Mouse (Mus musculus): ENCODE measurements around the gene Tmem120b.
A peak's percentile ranks its signal among the peaks of the same experiment; 100 is the strongest.

The Tmem120b gene

GRCm38 (mm10) chr5:123068115-123068514, at the start of gene Tmem120b:
TSS of gene Tmem120b (plus strand) at chr5:123068415.
- DNase-seq (ENCODE audit: extremely low read depth, low read depth) = no peak

DNA sequence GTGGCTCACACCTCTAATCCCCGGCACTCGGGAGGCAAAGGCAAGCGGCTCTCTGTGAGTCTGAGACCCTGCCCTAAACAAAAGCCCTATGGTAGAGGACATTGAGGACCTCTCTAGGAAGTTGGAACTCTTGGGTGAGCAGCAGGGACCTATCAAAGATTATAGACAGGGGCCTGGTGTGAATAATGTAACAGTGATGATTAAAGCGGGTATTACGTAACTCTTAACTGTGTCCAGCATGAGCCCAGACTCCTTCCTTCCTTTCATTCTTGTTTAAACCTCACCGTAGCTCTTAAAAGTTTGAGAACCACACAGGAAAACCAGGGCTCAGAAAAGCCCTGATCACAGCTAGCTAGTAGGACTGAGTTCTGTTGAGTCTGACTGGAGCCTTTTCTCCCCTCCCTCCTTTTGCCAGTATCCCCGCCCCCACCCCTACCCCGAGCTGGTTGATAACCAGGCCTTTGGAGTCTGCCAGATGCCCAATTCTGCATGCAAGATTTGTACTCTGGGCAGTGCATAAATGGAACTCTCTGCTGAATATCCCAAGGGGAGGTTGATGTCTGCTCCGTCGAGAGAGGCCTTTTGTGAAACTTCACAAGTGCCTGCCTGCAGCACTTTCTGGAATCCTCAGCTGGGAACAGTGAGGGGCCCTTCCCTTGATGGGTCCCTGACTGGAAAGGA, 48.7 kb upstream of the Tmem120b start:
- DNase-seq (ENCODE audit: extremely low read depth, low read depth) = no peak

GRCm38 (mm10) chr5:123020426-123020825, 47.8 kb upstream of the Tmem120b start:
- DNase-seq (ENCODE audit: extremely low read depth, low read depth) = no peak

DNA sequence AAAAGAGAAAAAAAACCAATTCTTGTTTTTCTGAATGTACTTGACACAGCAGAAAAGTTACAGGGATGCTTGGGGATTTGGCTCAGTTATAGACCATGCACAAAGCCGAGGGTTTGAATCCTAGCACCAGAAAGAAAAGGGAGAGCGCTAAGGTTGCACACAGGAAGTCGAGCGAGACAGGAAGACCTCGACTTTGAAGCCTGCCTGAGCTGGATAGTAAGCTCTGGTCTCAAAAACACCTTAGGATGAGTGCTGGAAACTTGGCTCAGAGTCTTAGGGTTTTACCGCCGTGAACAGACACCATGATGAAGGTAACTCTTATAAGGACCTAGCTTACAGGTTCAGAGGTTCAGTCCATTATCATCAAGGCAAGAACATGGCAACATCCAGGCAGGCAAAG, 46.8 kb upstream of the Tmem120b start:
- no peak for DNase-seq (ENCODE audit: extremely low read depth, low read depth)

GRCm38 (mm10) chr5:123023049-123023448, 45.2 kb upstream of the Tmem120b start:
- DNase-seq (ENCODE audit: extremely low read depth, low read depth) = no peak

DNA sequence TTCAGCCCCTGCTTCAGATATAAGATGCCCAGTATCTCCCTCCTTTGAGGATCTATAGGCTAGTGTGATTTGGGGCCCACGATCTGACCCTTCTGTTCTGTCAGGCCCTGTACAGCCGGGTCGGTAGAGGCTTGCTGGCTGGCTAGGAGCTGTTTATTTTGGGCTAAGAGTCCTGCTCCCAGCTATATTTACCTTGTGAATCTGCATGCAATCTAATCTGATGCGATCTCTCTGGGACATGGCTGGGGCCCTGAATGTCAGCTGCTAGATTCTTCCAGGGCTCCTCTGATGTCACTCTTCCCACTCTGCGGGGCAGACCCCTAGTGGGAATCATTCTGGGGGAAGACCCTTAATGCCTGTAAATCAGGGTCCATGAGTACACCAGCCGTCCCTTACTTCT, 43.9 kb upstream of the Tmem120b start:
- no peak for DNase-seq (ENCODE audit: extremely low read depth, low read depth)

GRCm38 (mm10) chr5:123024965-123025573, 43.1 kb upstream of the Tmem120b start:
- peak; percentile 73 for DNase-seq (ENCODE audit: extremely low read depth, low read depth)

- no peak for DNase-seq (ENCODE audit: extremely low read depth, low read depth)
These were observed 41.8 kb upstream of the Tmem120b start for GRCm38 (mm10) chr5:123026414-123026813.

DNA sequence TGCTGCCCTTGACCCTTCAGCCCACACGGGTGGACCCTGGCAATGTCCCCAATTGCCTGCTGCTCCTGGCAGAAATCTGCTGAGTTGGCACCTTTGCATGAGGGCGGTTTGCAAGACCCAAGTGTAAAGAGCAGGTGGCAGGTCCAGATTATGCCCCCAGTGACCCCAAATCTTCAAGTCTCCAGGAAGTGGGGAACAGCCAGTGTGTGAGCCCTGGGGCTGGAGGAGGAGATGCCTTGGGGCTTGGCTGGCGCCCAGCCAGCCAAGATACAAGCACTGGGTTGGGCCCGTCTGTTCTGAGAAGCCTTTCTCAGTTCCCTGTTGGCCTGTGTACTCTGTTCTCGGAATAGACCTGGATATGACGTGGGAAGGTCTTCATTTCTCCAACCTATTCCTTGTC, 40.8 kb upstream of the Tmem120b start:
- DNase-seq (ENCODE audit: extremely low read depth, low read depth) = peak; percentile 47

DNA sequence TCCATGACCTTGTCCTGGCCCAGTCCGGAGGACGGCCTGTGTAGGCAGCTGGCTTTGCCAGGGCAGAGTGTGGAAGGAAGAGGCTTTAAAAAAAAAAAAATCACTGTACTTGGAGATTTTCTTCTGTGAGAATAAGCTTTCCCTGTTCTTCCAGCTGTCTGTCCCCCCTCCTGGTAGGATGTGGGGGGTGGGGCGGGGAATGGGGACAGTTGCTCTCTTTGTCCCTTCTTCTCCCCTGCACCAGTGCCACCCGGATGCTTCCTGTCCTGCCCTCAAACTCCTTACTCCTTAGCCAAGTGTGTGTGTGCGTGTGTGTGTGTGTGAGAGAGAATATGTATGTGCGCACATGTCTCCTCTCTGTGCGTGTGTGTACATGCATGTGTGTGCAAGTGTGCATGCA, 38.5 kb upstream of the Tmem120b start:
- no peak for DNase-seq (ENCODE audit: extremely low read depth, low read depth)

DNA sequence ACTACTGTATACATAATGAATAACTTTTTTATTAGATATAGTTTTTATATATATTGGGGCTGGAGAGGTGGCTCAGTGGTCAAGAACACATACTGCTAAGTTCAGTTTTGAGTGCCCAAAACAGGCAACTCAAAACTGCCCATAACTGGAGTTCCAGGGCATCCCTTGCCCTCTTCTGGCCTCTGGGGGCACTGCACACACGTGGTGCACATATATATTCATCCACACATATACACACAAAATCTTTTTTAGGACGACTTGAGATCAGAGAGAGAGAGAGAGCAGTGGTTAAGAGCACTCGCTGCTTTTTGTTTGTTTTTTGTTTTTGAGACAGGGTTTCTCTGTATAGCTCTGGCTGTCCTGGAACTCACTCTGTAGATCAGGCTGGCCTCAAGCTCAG, 36.9 kb upstream of the Tmem120b start:
- no peak for DNase-seq (ENCODE audit: extremely low read depth, low read depth)

- DNase-seq (ENCODE audit: extremely low read depth, low read depth) = no peak
These were observed 34.5 kb upstream of the Tmem120b start for GRCm38 (mm10) chr5:123033646-123034160.

- no peak for DNase-seq (ENCODE audit: extremely low read depth, low read depth)
These were observed 33.1 kb upstream of the Tmem120b start for GRCm38 (mm10) chr5:123035089-123035488.

- DNase-seq (ENCODE audit: extremely low read depth, low read depth) = no peak
These were observed 32.7 kb upstream of the Tmem120b start for GRCm38 (mm10) chr5:123035564-123035963.

DNA sequence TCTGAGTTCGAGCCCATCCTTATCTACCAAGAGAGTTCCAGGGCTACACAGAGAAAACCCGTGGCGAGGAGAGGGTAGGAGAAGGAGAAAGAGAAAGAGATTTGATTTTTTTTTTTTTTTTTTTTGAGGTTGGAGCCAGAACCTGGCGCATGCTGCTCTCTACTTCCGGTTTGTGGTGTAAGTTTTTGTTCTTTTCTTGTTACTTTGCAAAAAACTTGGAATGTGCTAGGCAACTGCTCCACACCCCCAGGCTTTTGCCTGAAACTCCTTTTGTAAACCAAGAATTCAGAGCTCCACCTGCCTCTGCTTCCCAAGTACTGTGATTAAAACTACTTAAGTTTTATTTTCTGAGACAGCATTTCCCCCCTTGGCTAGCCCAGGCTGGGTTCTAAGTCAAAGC, 30.1 kb upstream of the Tmem120b start:
- DNase-seq (ENCODE audit: extremely low read depth, low read depth) = no peak

- DNase-seq (ENCODE audit: extremely low read depth, low read depth) = peak; percentile 83
These were observed 29.0 kb upstream of the Tmem120b start for GRCm38 (mm10) chr5:123039120-123039752.

- no peak for DNase-seq (ENCODE audit: extremely low read depth, low read depth)
These were observed 27.4 kb upstream of the Tmem120b start for GRCm38 (mm10) chr5:123040796-123041195.

DNA sequence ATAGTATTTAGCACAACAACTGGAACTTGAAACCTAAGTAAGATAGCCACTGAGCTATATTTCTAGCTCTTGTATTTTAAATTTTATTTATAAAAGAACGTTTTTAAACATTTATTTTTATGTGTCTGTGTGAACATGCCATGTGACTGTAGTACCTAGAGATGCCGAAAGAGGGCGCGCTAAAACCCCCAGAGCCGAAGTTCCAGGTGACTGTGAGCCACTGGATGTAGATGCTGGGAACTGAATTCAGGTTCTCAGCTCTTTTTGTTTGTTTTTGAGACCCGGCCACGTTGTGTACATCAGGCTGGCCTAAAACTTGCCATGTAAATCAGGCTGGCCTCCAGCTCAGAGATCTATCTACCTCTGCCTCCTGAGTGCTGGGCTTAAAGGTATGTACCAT, 24.4 kb upstream of the Tmem120b start:
- DNase-seq (ENCODE audit: extremely low read depth, low read depth) = no peak

DNA sequence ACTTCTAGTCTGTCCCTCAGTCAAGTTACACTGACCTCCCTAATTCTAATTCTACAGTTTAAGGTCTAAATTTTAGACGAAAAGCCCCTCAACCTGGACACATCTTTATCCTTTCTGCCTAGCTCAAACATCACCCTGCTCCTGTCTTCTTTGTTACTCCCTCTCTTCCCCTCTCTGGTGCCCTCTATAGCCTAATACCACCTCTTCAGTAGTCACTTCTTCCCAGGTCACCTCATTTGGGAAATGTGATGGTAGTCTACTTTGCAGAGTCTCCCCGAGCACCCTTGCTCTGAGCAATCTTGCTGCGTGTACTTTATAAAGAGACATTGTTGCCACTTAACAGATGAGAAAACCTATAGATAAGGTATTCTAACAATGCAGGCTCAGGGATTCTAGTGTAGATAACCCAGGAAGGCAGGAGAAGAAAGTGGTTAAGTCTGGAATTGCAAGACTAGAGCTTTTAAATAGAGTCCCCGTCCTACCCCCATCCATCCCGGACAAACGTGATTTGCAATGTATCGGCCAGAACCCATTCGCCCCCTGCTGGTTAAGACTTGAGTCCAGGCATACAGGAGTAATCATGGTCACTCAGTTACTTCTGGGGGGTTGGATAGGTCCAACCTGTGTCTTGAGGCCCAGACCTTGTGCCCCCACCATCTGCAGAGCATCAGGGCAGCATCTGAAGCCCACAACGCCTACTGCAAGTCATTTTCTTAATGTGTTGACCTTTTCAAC, 22.5 kb upstream of the Tmem120b start:
- DNase-seq (ENCODE audit: extremely low read depth, low read depth) = no peak

GRCm38 (mm10) chr5:123046916-123047315, 21.3 kb upstream of the Tmem120b start, which contains the start of gene Morn3:
TSS of gene Morn3 (minus strand) at chr5:123047016.
- DNase-seq (ENCODE audit: extremely low read depth, low read depth) = no peak

DNA sequence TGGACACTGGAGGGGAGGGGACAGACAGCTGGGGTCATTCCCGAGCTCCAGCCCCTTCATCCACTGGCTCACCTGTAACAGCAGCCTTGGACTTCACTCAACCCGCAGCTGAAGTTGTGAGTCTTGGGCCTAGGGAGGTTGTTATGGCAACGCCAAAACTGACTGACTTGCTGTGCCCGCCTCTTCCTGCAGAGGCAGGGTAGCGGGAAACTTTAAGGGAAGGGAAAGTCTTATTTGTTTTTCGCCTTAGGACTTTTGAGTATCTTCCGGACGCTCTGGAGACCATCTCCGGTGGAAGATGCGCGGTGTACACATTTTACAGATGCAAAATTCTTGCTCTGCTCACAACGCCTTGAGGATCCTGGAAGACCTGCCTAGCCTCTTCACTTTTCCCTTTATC, 18.9 kb upstream of the Tmem120b start:
- DNase-seq (ENCODE audit: extremely low read depth, low read depth) = no peak

- DNase-seq (ENCODE audit: extremely low read depth, low read depth) = no peak
These were observed 17.3 kb upstream of the Tmem120b start for GRCm38 (mm10) chr5:123050918-123051317.

All from MEL-GATA-1-ER (cell line).